Mouse (Mus musculus) spleen, embryonic (tissue): ENCODE data around the gene Slc35b4.

Source experiments
- CTCF ChIA-PET: fragments of 350-600 bp; sonication (Branson Sonifier 250); formaldehyde crosslinking; loops from one replicate; lab custom pipeline; 2022; lab: Charles Lee

Slc35b4 gene

GRCm38 (mm10) chr6:34132391-34132790 lies 44.5 kb downstream of the Slc35b4 start:
- CTCF ChIA-PET = no interaction called here

GRCm38 (mm10) chr6:34129261-34129660 lies 47.6 kb downstream of the Slc35b4 start:
- CTCF ChIA-PET = no interaction called here

GRCm38 (mm10) chr6:34124401-34124800 lies 52.5 kb downstream of the Slc35b4 start:
- CTCF ChIA-PET = no interaction called here

DNA sequence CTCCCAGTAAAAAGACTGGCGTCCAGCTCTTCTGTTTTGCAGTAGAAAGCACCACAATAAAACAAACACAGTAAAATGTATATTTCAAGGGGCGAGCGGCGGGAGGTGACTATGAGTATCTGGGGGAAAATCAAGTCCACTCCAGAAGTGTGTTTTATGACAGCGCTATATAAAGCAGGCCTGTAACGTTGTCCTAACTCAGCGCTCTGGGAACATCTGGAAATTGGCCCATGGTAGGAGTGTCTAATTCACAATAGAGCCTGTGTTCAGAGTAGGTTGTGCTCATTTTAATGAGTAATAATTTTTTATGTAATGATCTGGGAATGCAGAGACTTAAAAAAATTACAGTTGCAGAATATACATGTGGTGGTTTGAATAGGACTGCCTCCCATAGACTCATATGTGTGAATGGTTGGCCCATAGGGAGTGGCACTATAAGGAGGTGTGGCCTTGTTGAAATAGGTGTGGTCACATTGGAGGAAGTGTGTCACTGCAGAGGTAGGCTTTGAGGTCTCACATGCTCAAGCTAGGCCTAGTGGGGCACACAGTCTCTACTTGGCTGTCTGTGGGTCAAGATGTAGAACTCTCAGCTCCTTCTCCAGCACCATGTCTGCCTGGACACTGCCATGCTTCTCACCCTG lies 60.0 kb downstream of the Slc35b4 start:
- CTCF ChIA-PET = no interaction called here

DNA sequence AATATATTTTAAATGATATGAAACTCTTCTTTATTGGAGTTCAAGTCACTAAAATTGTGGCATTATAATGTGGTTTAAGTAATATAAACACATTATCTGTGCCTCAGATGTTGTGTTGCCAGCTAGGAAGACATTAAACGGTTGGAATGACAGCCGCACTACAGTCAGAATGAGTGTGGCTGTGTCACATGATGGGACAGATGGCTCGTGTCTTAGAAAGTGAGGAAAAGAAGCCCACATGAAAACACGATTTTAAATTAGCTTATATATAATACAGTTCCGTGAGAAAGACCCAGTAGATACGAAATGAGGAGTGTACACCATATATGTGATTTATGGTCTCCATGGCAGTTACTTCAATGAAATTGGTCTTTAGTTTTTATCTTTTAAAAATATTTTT lies 65.5 kb downstream of the Slc35b4 start:
- CTCF ChIA-PET = no interaction called here

DNA sequence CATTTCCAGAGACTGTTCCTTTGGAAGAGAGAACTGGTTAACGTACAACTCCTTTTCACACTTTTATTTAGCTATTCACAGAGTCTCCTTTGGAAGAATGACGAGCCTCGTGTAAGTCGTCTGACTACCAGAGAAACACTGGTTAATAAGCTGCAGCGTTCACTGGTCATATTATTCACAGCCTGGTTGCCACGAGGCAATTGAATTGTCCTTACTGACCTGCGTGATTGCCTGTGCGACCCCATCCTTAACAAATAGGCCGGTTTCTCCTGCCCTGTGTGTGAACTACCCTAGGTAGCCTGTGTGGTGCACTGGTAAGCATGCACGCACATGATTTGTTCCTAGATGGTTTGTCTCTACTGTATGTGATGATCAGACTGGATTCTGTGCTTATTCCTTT lies 66.3 kb downstream of the Slc35b4 start:
- CTCF ChIA-PET = no interaction called here
